Mouse (Mus musculus): ENCODE data around the gene Gm11565. TPM values are rescaled to one million over a fixed set of nuclear protein-coding genes. Genes with fewer than 3 reads are reported as not detected.

Gene Gm11565
- polyA plus RNA-seq, 1 experiment from 2014 or later = not detected

Other genes starting within 250 kb of the Gm11565 start
- gene Krtap4-6, start 248.8 kb upstream of the Gm11565 start, polyA plus RNA-seq (2015; fragmentation: Nextera tagmentation; extraction: Ambion mirVana) = not detected in 2 replicates
- not detected in 2 replicates for gene Gm14190, start 224.0 kb upstream of the Gm11565 start, polyA plus RNA-seq (2015; fragmentation: Nextera tagmentation; extraction: Ambion mirVana)
- not detected in 2 replicates for gene Gm14180, start 180.5 kb upstream of the Gm11565 start, polyA plus RNA-seq (2015; fragmentation: Nextera tagmentation; extraction: Ambion mirVana)
- not detected in 2 replicates for gene Gm11595, start 141.8 kb upstream of the Gm11565 start, polyA plus RNA-seq (2015; fragmentation: Nextera tagmentation; extraction: Ambion mirVana)
- not detected in 2 replicates for gene Krtap4-8, start 134.0 kb upstream of the Gm11565 start, polyA plus RNA-seq (2015; fragmentation: Nextera tagmentation; extraction: Ambion mirVana)
- not detected in 2 replicates for gene Krtap4-9, start 129.6 kb upstream of the Gm11565 start, polyA plus RNA-seq (2015; fragmentation: Nextera tagmentation; extraction: Ambion mirVana)
- not detected in 2 replicates for gene Gm11596, start 121.3 kb upstream of the Gm11565 start, polyA plus RNA-seq (2015; fragmentation: Nextera tagmentation; extraction: Ambion mirVana)
- not detected in 2 replicates for gene Gm11569, start 115.8 kb upstream of the Gm11565 start, polyA plus RNA-seq (2015; fragmentation: Nextera tagmentation; extraction: Ambion mirVana)
- gene Gm11554, start 110.3 kb upstream of the Gm11565 start, polyA plus RNA-seq (2015; fragmentation: Nextera tagmentation; extraction: Ambion mirVana) = not detected in 2 replicates
- gene Krtap4-13, start 104.9 kb upstream of the Gm11565 start, polyA plus RNA-seq (2015; fragmentation: Nextera tagmentation; extraction: Ambion mirVana) = not detected in 2 replicates
- not detected in 2 replicates for gene Gm11564, start 99.1 kb upstream of the Gm11565 start, polyA plus RNA-seq (2015; fragmentation: Nextera tagmentation; extraction: Ambion mirVana)
- not detected in 2 replicates for gene 2300003K06Rik, start 76.7 kb upstream of the Gm11565 start, polyA plus RNA-seq (2015; fragmentation: Nextera tagmentation; extraction: Ambion mirVana)
- gene Krtap4-16, start 63.1 kb upstream of the Gm11565 start, polyA plus RNA-seq (2015; fragmentation: Nextera tagmentation; extraction: Ambion mirVana) = not detected in 2 replicates
- gene Gm11568, start 56.8 kb upstream of the Gm11565 start, polyA plus RNA-seq (2015; fragmentation: Nextera tagmentation; extraction: Ambion mirVana) = not detected in 2 replicates
- not detected in 2 replicates for gene Gm11559, start 50.3 kb upstream of the Gm11565 start, polyA plus RNA-seq (2015; fragmentation: Nextera tagmentation; extraction: Ambion mirVana)
- gene Krtap9-1, start 41.4 kb upstream of the Gm11565 start, polyA plus RNA-seq (2015; fragmentation: Nextera tagmentation; extraction: Ambion mirVana) = not detected in 2 replicates
- gene Gm11567, start 35.6 kb upstream of the Gm11565 start, polyA plus RNA-seq (2015; fragmentation: Nextera tagmentation; extraction: Ambion mirVana) = not detected in 2 replicates
- gene Krtap31-1, start 6.8 kb upstream of the Gm11565 start, polyA plus RNA-seq (2015; fragmentation: Nextera tagmentation; extraction: Ambion mirVana) = not detected in 2 replicates
- not detected in 2 replicates for gene Krtap31-2, start 21.5 kb downstream of the Gm11565 start, polyA plus RNA-seq (2015; fragmentation: Nextera tagmentation; extraction: Ambion mirVana)
- not detected in 2 replicates for gene Krtap9-5, start 33.7 kb downstream of the Gm11565 start, polyA plus RNA-seq (2015; fragmentation: Nextera tagmentation; extraction: Ambion mirVana)
- gene Krtap29-1, start 64.3 kb downstream of the Gm11565 start, polyA plus RNA-seq (2015; fragmentation: Nextera tagmentation; extraction: Ambion mirVana) = not detected in 2 replicates
- 0.17 TPM in 1 of 2 replicates, not detected in the other for gene Krtap16-1, start 71.8 kb downstream of the Gm11565 start, polyA plus RNA-seq (2015; fragmentation: Nextera tagmentation; extraction: Ambion mirVana)
- gene Krtap17-1, start 79.2 kb downstream of the Gm11565 start, polyA plus RNA-seq (2015; fragmentation: Nextera tagmentation; extraction: Ambion mirVana) = 0.84 and 1.4 TPM in 2 replicates
- not detected in 2 replicates for gene Krt33a, start 101.5 kb downstream of the Gm11565 start, polyA plus RNA-seq (2015; fragmentation: Nextera tagmentation; extraction: Ambion mirVana)
- gene Krt33b, start 115.1 kb downstream of the Gm11565 start, polyA plus RNA-seq (2015; fragmentation: Nextera tagmentation; extraction: Ambion mirVana) = 0.11 TPM in 1 of 2 replicates, not detected in the other
- not detected in 2 replicates for gene Krt34, start 126.8 kb downstream of the Gm11565 start, polyA plus RNA-seq (2015; fragmentation: Nextera tagmentation; extraction: Ambion mirVana)
- gene Krt31, start 135.8 kb downstream of the Gm11565 start, polyA plus RNA-seq (2015; fragmentation: Nextera tagmentation; extraction: Ambion mirVana) = not detected in 2 replicates
- not detected in 2 replicates for gene Krt32, start 173.5 kb downstream of the Gm11565 start, polyA plus RNA-seq (2015; fragmentation: Nextera tagmentation; extraction: Ambion mirVana)
- gene Krt35, start 181.5 kb downstream of the Gm11565 start, polyA plus RNA-seq (2015; fragmentation: Nextera tagmentation; extraction: Ambion mirVana) = not detected in 2 replicates
- not detected in 2 replicates for gene Krt36, start 190.9 kb downstream of the Gm11565 start, polyA plus RNA-seq (2015; fragmentation: Nextera tagmentation; extraction: Ambion mirVana)
- gene Krt13, start 206.8 kb downstream of the Gm11565 start, polyA plus RNA-seq (2015; fragmentation: Nextera tagmentation; extraction: Ambion mirVana) = 0.11 TPM in 1 of 2 replicates, not detected in the other
- gene Krt15, start 221.2 kb downstream of the Gm11565 start, polyA plus RNA-seq (2015; fragmentation: Nextera tagmentation; extraction: Ambion mirVana) = 0.31 and 0.40 TPM in 2 replicates
- gene Krt19, start 233.9 kb downstream of the Gm11565 start, polyA plus RNA-seq (2015; fragmentation: Nextera tagmentation; extraction: Ambion mirVana) = 2.9 and 3.4 TPM in 2 replicates